19 mouse cellular contexts compared by ENCODE assay signal in genomic region chr2:97544673-97545071, GRCm38 (mm10).
DNase-seq lines count a peak whose midpoint lies in the region; ATAC-seq and TF ChIP-seq lines count a peak whose summit lies in the region.
"Had no signal": no experiment of that assay in that cellular context is flagged by ENCODE, and none has a peak within 500 bp of the region (broad histone marks: within the 10 kb centered on the region; RNA-seq: fewer than 3 reads in every experiment).

No protein-coding gene starts in this region.

- no peaks in the 10 kb centered on the region for H3K36me3 ChIP-seq in hindbrain, embryonic 13.5 days
- no peaks in the 10 kb centered on the region for H3K36me3 ChIP-seq in hindbrain, postnatal 0 days (ENCODE audit: insufficient read depth, low read length)
- no peaks in the 10 kb centered on the region for H3K36me3 ChIP-seq in midbrain, embryonic 14.5 days (ENCODE audit: control insufficient read depth, insufficient read depth, low read length)
- no peaks in the 10 kb centered on the region for H3K36me3 ChIP-seq in midbrain, embryonic 16.5 days (ENCODE audit: control insufficient read depth, insufficient read depth, low read length)
- H3K36me3 ChIP-seq in neural tube, embryonic 14.5 days (ENCODE audit: control insufficient read depth, insufficient read depth, low read length) = no peaks in the 10 kb centered on the region
- H3K36me3 ChIP-seq: embryonic facial prominence, embryonic 10.5 days; heart, embryonic 10.5 days had no signal

- no peaks in the 10 kb centered on the region for H3K9me3 ChIP-seq in hindbrain, embryonic 13.5 days
- no peaks in the 10 kb centered on the region for H3K9me3 ChIP-seq in hindbrain, postnatal 0 days (ENCODE audit: low read length)
- H3K9me3 ChIP-seq in midbrain, embryonic 14.5 days (ENCODE audit: control insufficient read depth, low read length) = no peaks in the 10 kb centered on the region
- H3K9me3 ChIP-seq in midbrain, embryonic 16.5 days (replicated peaks; ENCODE audit: control insufficient read depth, low read length, poor library complexity, severe bottlenecking) = no peaks in the 10 kb centered on the region
- no peaks in the 10 kb centered on the region for H3K9me3 ChIP-seq in neural tube, embryonic 14.5 days (ENCODE audit: control insufficient read depth, low read length)
- H3K9me3 ChIP-seq: embryonic facial prominence, embryonic 10.5 days; heart, embryonic 10.5 days had no signal

- no peak overlapping the region for H3K4me2 ChIP-seq in hindbrain, embryonic 13.5 days
- no peak overlapping the region for H3K4me2 ChIP-seq in hindbrain, postnatal 0 days (ENCODE audit: low read depth, low read length)
- no peak overlapping the region for H3K4me2 ChIP-seq in midbrain, embryonic 14.5 days (ENCODE audit: low read length)
- H3K4me2 ChIP-seq in midbrain, embryonic 16.5 days (ENCODE audit: low read length) = no peak overlapping the region
- no peak overlapping the region for H3K4me2 ChIP-seq in neural tube, embryonic 14.5 days (ENCODE audit: low read depth, low read length)

- H3K4me1 ChIP-seq in hindbrain, embryonic 13.5 days (replicated peaks) = peaks cover 19% of the 10 kb centered on the region
- no peaks in the 10 kb centered on the region for H3K4me1 ChIP-seq in hindbrain, postnatal 0 days (ENCODE audit: insufficient read depth, low read length)
- H3K4me1 ChIP-seq in midbrain, embryonic 14.5 days (ENCODE audit: control insufficient read depth, insufficient read depth, low read length) = peaks cover 3% of the 10 kb centered on the region; the same call in 1 of the 2 replicates
- H3K4me1 ChIP-seq in midbrain, embryonic 16.5 days (ENCODE audit: control insufficient read depth, insufficient read depth, low read length) = peaks cover 10% of the 10 kb centered on the region; the same call in 1 of the 2 replicates
- peaks cover 6% of the 10 kb centered on the region; the same call in 1 of the 2 replicates for H3K4me1 ChIP-seq in neural tube, embryonic 14.5 days (ENCODE audit: control insufficient read depth, insufficient read depth, low read length)
- H3K4me1 ChIP-seq: embryonic facial prominence, embryonic 10.5 days; heart, embryonic 10.5 days had no signal

- no peak for TF ChIP-seq CTCF in hindbrain, postnatal 0 days (IDR thresholded peaks at IDR 0.05; ENCODE audit: low read depth)
- no peak for TF ChIP-seq CTCF in brain, embryonic 14.5 days (IDR thresholded peaks at IDR 0.05; ENCODE audit: borderline replicate concordance, extremely low read depth, insufficient read depth, insufficient read length)

- peak overlapping the region; percentile 75; the same call in 1 of the 2 replicates for H3K27ac ChIP-seq in hindbrain, embryonic 13.5 days
- no peak overlapping the region for H3K27ac ChIP-seq in hindbrain, postnatal 0 days
- 0 out of 2 replicates have a peak overlapping the region, but pooled peaks have one; percentile 37 for H3K27ac ChIP-seq in midbrain, embryonic 14.5 days (replicated peaks; ENCODE audit: low read depth, low read length)
- no peak overlapping the region for H3K27ac ChIP-seq in midbrain, embryonic 16.5 days (ENCODE audit: low read length)
- H3K27ac ChIP-seq in neural tube, embryonic 14.5 days (ENCODE audit: low read depth, low read length) = no peak overlapping the region
- H3K27ac ChIP-seq: embryonic facial prominence, embryonic 10.5 days; heart, embryonic 10.5 days had no signal

- no peak overlapping the region for H3K9ac ChIP-seq in hindbrain, embryonic 13.5 days
- no peak overlapping the region for H3K9ac ChIP-seq in hindbrain, postnatal 0 days (replicated peaks; ENCODE audit: low read length)
- no peak overlapping the region for H3K9ac ChIP-seq in midbrain, embryonic 14.5 days (replicated peaks; ENCODE audit: low read length)
- H3K9ac ChIP-seq in midbrain, embryonic 16.5 days (ENCODE audit: low read depth, low read length) = no peak overlapping the region
- no peak overlapping the region for H3K9ac ChIP-seq in neural tube, embryonic 14.5 days (replicated peaks; ENCODE audit: low read depth, low read length)

- DNase-seq in hindbrain, postnatal 0 days (ENCODE audit: low spot score) = no peak
- no peak for DNase-seq in midbrain, embryonic 14.5 days
- peak; percentile 34 for DNase-seq in brain, embryonic 14.5 days (ENCODE audit: low read depth)
- DNase-seq in urinary bladder, postnatal 25 days (ENCODE audit: low spot score) = no peak
- DNase-seq: adrenal gland, adult 2 months; adrenal gland, postnatal 25 days; cerebellum, adult 2 months; cerebellum, postnatal 10 days; gastrocnemius, postnatal 36 days; heart, adult 18-20 months; heart, postnatal 10 days; heart, postnatal 4 days had no signal

- H3K4me3 ChIP-seq in hindbrain, embryonic 13.5 days = no peak overlapping the region
- no peak overlapping the region for H3K4me3 ChIP-seq in hindbrain, postnatal 0 days (ENCODE audit: low read length)
- H3K4me3 ChIP-seq in midbrain, embryonic 14.5 days (replicated peaks; ENCODE audit: low read depth, low read length) = no peak overlapping the region
- no peak overlapping the region for H3K4me3 ChIP-seq in midbrain, embryonic 16.5 days (ENCODE audit: low read depth, low read length)
- no peak overlapping the region for H3K4me3 ChIP-seq in neural tube, embryonic 14.5 days (ENCODE audit: low read depth, low read length)
- H3K4me3 ChIP-seq: embryonic facial prominence, embryonic 10.5 days; heart, embryonic 10.5 days had no signal

- TF ChIP-seq POLR2A in brain, embryonic 14.5 days (IDR thresholded peaks at IDR 0.05; ENCODE audit: borderline replicate concordance, extremely low read depth, insufficient read depth, insufficient read length, poor library complexity, severe bottlenecking) = no peak

- 0 out of 2 replicates have a peak, but pooled peaks have one; percentile 37 for ATAC-seq in hindbrain, embryonic 13.5 days (ENCODE audit: low FRiP score)
- ATAC-seq in hindbrain, postnatal 0 days = no peak
- no peak for ATAC-seq in midbrain, embryonic 14.5 days (ENCODE audit: low FRiP score, low TSS enrichment)
- no peak for ATAC-seq in midbrain, embryonic 16.5 days
- peak; percentile 57; the same call in 1 of the 2 replicates for ATAC-seq in neural tube, embryonic 14.5 days (ENCODE audit: low read depth)
- ATAC-seq: inflammation-experienced regulatory T-cells, adult 6 months; intestine, postnatal 0 days had no signal

- no peaks in the 10 kb centered on the region for H3K27me3 ChIP-seq in hindbrain, embryonic 13.5 days
- no peaks in the 10 kb centered on the region for H3K27me3 ChIP-seq in hindbrain, postnatal 0 days (ENCODE audit: insufficient read depth, low read length)
- H3K27me3 ChIP-seq in midbrain, embryonic 14.5 days (ENCODE audit: control insufficient read depth, insufficient read depth, low read length) = no peaks in the 10 kb centered on the region
- H3K27me3 ChIP-seq in midbrain, embryonic 16.5 days (ENCODE audit: control insufficient read depth, insufficient read depth, low read depth, low read length) = no peaks in the 10 kb centered on the region
- H3K27me3 ChIP-seq in neural tube, embryonic 14.5 days (ENCODE audit: control insufficient read depth, insufficient read depth, low read length) = no peaks in the 10 kb centered on the region

Comparison
In these comparisons a context has a peak if more than half of its experiments do, and no peak if none do; other contexts are left out.
1. ATAC-seq: peak in hindbrain, embryonic 13.5 days (single experiment) and neural tube, embryonic 14.5 days (single experiment); none in hindbrain, postnatal 0 days (single experiment), midbrain, embryonic 14.5 days (single experiment) and midbrain, embryonic 16.5 days (single experiment).
2. H3K27ac ChIP-seq: peak in hindbrain, embryonic 13.5 days (single experiment) and midbrain, embryonic 14.5 days (single experiment); none in hindbrain, postnatal 0 days (single experiment), midbrain, embryonic 16.5 days (single experiment) and neural tube, embryonic 14.5 days (single experiment).